Mouse (Mus musculus): ENCODE measurements at regions not wholly inside any gene's neighbourhood (a gene's known extent, or its start where the extent isn't known, plus 50 kb on each side); places are given as distances from the start of the nearest gene placed in this dataset.

- peak; percentile 25 for DNase-seq
These were observed 51.5 kb upstream of the Ryk start for GRCm38 (mm10) chr9:102782926-102783850.

GRCm38 (mm10) chr9:102784329-102785026, 50.2 kb upstream of the Ryk start:
- DNase-seq, result peak; percentile 90

Data from retina, postnatal 1 day (tissue).